30 mouse cellular contexts compared by ENCODE assay signal in the genomic region with DNA sequence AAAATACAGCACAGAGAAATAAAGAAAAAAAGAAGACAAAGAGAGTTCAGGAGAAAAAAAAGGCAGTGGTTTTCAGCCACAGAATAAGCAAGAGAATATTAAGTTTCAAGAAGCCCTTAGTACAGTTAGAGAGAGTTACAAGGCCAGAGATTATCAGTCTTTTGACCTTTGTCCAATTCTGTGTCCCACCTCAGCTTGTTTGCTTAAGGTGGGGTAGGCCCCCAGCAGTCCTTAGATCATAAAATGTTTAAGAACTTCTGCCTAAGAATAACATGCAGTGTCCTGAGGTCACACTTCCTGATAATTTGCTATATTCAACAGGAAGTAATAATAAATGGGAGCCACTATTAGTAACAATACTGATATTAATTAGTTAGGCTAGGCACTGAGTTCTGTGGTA. TPM values are rescaled to one million over a fixed set of nuclear protein-coding genes. Genes with fewer than 3 reads are reported as not detected.
A peak's percentile ranks its signal among the peaks of the same experiment; 100 is the strongest.
DNase-seq lines count a peak whose midpoint lies in the region; ATAC-seq and TF ChIP-seq lines count a peak whose summit lies in the region.
"Had no signal": no experiment of that assay in that cellular context is flagged by ENCODE, and none has a peak within 500 bp of the region (broad histone marks: within the 10 kb centered on the region; RNA-seq: fewer than 3 reads in every experiment).

No protein-coding gene starts in this region.

- no peak overlapping the region for H3K27ac ChIP-seq in stomach, embryonic 15.5 days
- no peak overlapping the region for H3K27ac ChIP-seq in stomach, postnatal 0 days (replicated peaks)
- H3K27ac ChIP-seq in intestine, embryonic 16.5 days (ENCODE audit: low read length) = no peak overlapping the region
- H3K27ac ChIP-seq in thymus, adult 2 months (ENCODE audit: control insufficient read depth, insufficient read depth, low read length) = no peak overlapping the region
- H3K27ac ChIP-seq: embryonic facial prominence, embryonic 13.5 days; embryonic facial prominence, embryonic 15.5 days; forebrain, embryonic 13.5 days; forebrain, embryonic 15.5 days had no signal

- H3K9me3 ChIP-seq in stomach, embryonic 15.5 days = no peaks in the 10 kb centered on the region
- H3K9me3 ChIP-seq in stomach, postnatal 0 days (ENCODE audit: control insufficient read depth, low read length) = no peaks in the 10 kb centered on the region
- H3K9me3 ChIP-seq in intestine, embryonic 16.5 days (ENCODE audit: control insufficient read depth, low read length) = no peaks in the 10 kb centered on the region
- H3K9me3 ChIP-seq: embryonic facial prominence, embryonic 13.5 days; embryonic facial prominence, embryonic 15.5 days; forebrain, embryonic 13.5 days; forebrain, embryonic 15.5 days; G1E had no signal

- no peak overlapping the region for H3K9ac ChIP-seq in stomach, embryonic 15.5 days
- H3K9ac ChIP-seq in stomach, postnatal 0 days (ENCODE audit: low read length) = no peak overlapping the region
- no peak overlapping the region for H3K9ac ChIP-seq in intestine, embryonic 16.5 days (ENCODE audit: low read depth, low read length)
- H3K9ac ChIP-seq: embryonic facial prominence, embryonic 13.5 days; embryonic facial prominence, embryonic 15.5 days; forebrain, embryonic 13.5 days; forebrain, embryonic 15.5 days had no signal

- TF ChIP-seq CTCF in stomach, postnatal 0 days (IDR thresholded peaks at IDR 0.05; ENCODE audit: low read depth) = no peak
- TF ChIP-seq CTCF in thymus, adult 2 months (IDR thresholded peaks at IDR 0.05; ENCODE audit: borderline replicate concordance, control insufficient read depth, extremely low read depth, insufficient read depth, low read length, poor library complexity) = no peak

- no peak for TF ChIP-seq POLR2A in thymus, adult 2 months (IDR thresholded peaks at IDR 0.05; ENCODE audit: control insufficient read depth, extremely low read depth, insufficient read depth, low read length, poor library complexity)

- H3K4me1 ChIP-seq in stomach, embryonic 15.5 days = no peaks in the 10 kb centered on the region
- H3K4me1 ChIP-seq in stomach, postnatal 0 days (replicated peaks; ENCODE audit: control insufficient read depth, insufficient read depth) = no peaks in the 10 kb centered on the region
- peaks cover 5% of the 10 kb centered on the region; the same call in 1 of the 2 replicates for H3K4me1 ChIP-seq in intestine, embryonic 16.5 days (ENCODE audit: control insufficient read depth, insufficient read depth, low read length)
- H3K4me1 ChIP-seq in thymus, adult 2 months (replicated peaks; ENCODE audit: control insufficient read depth, insufficient read depth, low read length) = no peaks in the 10 kb centered on the region
- H3K4me1 ChIP-seq: embryonic facial prominence, embryonic 13.5 days; embryonic facial prominence, embryonic 15.5 days; forebrain, embryonic 13.5 days; forebrain, embryonic 15.5 days had no signal

- no peak for TF ChIP-seq EP300 in stomach, postnatal 0 days (optimal IDR thresholded peaks at IDR 0.05)

- no peaks in the 10 kb centered on the region for H3K36me3 ChIP-seq in stomach, embryonic 15.5 days
- H3K36me3 ChIP-seq in stomach, postnatal 0 days (ENCODE audit: control insufficient read depth, insufficient read depth, low read length) = no peaks in the 10 kb centered on the region
- H3K36me3 ChIP-seq in intestine, embryonic 16.5 days (ENCODE audit: control insufficient read depth, insufficient read depth, low read length) = no peaks in the 10 kb centered on the region
- no peaks in the 10 kb centered on the region for H3K36me3 ChIP-seq in thymus, adult 2 months (ENCODE audit: control insufficient read depth, insufficient read depth, low read length)
- H3K36me3 ChIP-seq: embryonic facial prominence, embryonic 13.5 days; embryonic facial prominence, embryonic 15.5 days; forebrain, embryonic 15.5 days; G1E had no signal

- 0 out of 2 replicates have a peak, but pooled peaks have one; percentile 14 for ATAC-seq in stomach, embryonic 15.5 days (ENCODE audit: insufficient read depth, low FRiP score, low read depth)
- ATAC-seq in stomach, postnatal 0 days (ENCODE audit: low FRiP score, low TSS enrichment) = no peak
- ATAC-seq in intestine, embryonic 16.5 days = peak; percentile 92
- ATAC-seq in erythroid progenitor cell, adult 5-6 weeks (replicated peaks; ENCODE audit: low FRiP score, poor library complexity, severe bottlenecking) = no peak
- ATAC-seq: activated CD4-positive, CD25-positive, alpha-beta regulatory T cell, adult 4 months; CD4-positive, CD25-positive, alpha-beta regulatory T cell, adult 4 months; forebrain, embryonic 13.5 days; forebrain, embryonic 15.5 days; Patski had no signal

- no peak overlapping the region for H3K4me3 ChIP-seq in stomach, embryonic 15.5 days (replicated peaks)
- no peak overlapping the region for H3K4me3 ChIP-seq in stomach, postnatal 0 days (ENCODE audit: low read depth, low read length)
- no peak overlapping the region for H3K4me3 ChIP-seq in intestine, embryonic 16.5 days (ENCODE audit: low read length)
- no peak overlapping the region for H3K4me3 ChIP-seq in thymus, adult 2 months (ENCODE audit: control insufficient read depth, insufficient read depth, low read length)
- H3K4me3 ChIP-seq: embryonic facial prominence, embryonic 13.5 days; embryonic facial prominence, embryonic 15.5 days; erythroblast, embryonic 14.5 days; forebrain, embryonic 13.5 days; forebrain, embryonic 15.5 days had no signal

- no peaks in the 10 kb centered on the region for H3K27me3 ChIP-seq in stomach, embryonic 15.5 days (replicated peaks)
- no peaks in the 10 kb centered on the region for H3K27me3 ChIP-seq in stomach, postnatal 0 days (ENCODE audit: control insufficient read depth, insufficient read depth, low read length)
- no peaks in the 10 kb centered on the region for H3K27me3 ChIP-seq in intestine, embryonic 16.5 days (replicated peaks; ENCODE audit: control insufficient read depth, insufficient read depth, low read length)
- H3K27me3 ChIP-seq in thymus, adult 2 months (ENCODE audit: control insufficient read depth, insufficient read depth, low read length) = no peaks in the 10 kb centered on the region
- H3K27me3 ChIP-seq: CH12.LX; embryonic facial prominence, embryonic 13.5 days; embryonic facial prominence, embryonic 15.5 days; forebrain, embryonic 13.5 days; forebrain, embryonic 15.5 days had no signal

- no peak overlapping the region for H3K4me2 ChIP-seq in stomach, embryonic 15.5 days
- no peak overlapping the region for H3K4me2 ChIP-seq in stomach, postnatal 0 days (replicated peaks; ENCODE audit: low read depth)
- H3K4me2 ChIP-seq in intestine, embryonic 16.5 days (ENCODE audit: low read depth, low read length) = no peak overlapping the region
- H3K4me2 ChIP-seq: embryonic facial prominence, embryonic 13.5 days; embryonic facial prominence, embryonic 15.5 days; forebrain, embryonic 13.5 days; forebrain, embryonic 15.5 days had no signal

- no peak for DNase-seq in stomach, postnatal 0 days (ENCODE audit: low spot score)
- DNase-seq in large intestine, adult 2 months (ENCODE audit: low read depth, low spot score) = peak; percentile 40
- DNase-seq in kidney, postnatal 36 days = no peak
- no peak for DNase-seq in thymus, adult 2 months
- DNase-seq: adrenal gland, adult 2 months; adrenal gland, postnatal 10 days; adrenal gland, postnatal 25 days; B cell, adult 2 months; cerebellum, adult 11 months; cerebellum, adult 18-20 months; cerebellum, adult 8-10 months; cerebellum, adult 9-11 months; cerebellum, postnatal 14 days; cerebellum, postnatal 36 days; embryo, embryonic 11 days had no signal

RNA-seq across cellular contexts. Expression of a gene that starts 53.6 kb away (rescaled TPM):
- polyA plus RNA-seq in stomach, embryonic 15.5 days (2015; fragmentation: Nextera tagmentation; extraction: Ambion mirVana) = 0.33 and 0.50 TPM in 2 replicates
- 0.61 and 0.71 TPM in 2 replicates for polyA plus RNA-seq in stomach, postnatal 0 days (2015; fragmentation: Nextera tagmentation; extraction: Ambion mirVana)
- polyA plus RNA-seq in intestine, embryonic 16.5 days (2015; fragmentation: Nextera tagmentation; extraction: Ambion mirVana) = not detected in 2 replicates
- polyA plus RNA-seq in large intestine, adult 2 months (2012; rRNA removed) = 0.17 and 0.67 TPM in 2 replicates
- not detected in 2 replicates for total RNA-seq in erythroid progenitor cell, adult 5-6 weeks (2015; ENCODE audit: low replicate concordance)
- total RNA-seq in erythroid progenitor cell, adult 5-6 weeks (2017; ENCODE audit: low replicate concordance) = not detected in 2 replicates
- polyA plus RNA-seq in thymus, adult 2 months (2012; rRNA removed) = 0.66 and 0.68 TPM in 2 replicates
- total RNA-seq: adrenal gland, adult 2 months; adrenal gland, postnatal 10 days; adrenal gland, postnatal 25 days; CH12.LX; common myeloid progenitor, adult 5-6 weeks had no signal
- polyA plus RNA-seq: activated CD4-positive, CD25-positive, alpha-beta regulatory T cell, adult 4 months; CD4-positive, CD25-positive, alpha-beta regulatory T cell, adult 4 months; erythroblast, embryonic 14.5 days; forebrain, embryonic 11.5 days; G1E; Patski had no signal

Comparison
In these comparisons a context has a peak if more than half of its experiments do, and no peak if none do; other contexts are left out.
1. ATAC-seq: peak in stomach, embryonic 15.5 days (single experiment) and intestine, embryonic 16.5 days (single experiment); none in stomach, postnatal 0 days (single experiment) and erythroid progenitor cell, adult 5-6 weeks (single experiment).